Mouse (Mus musculus) telencephalon, adult 2 months (tissue): Measurements from ENCODE around the gene Xpr1.

Experiments used
- DNase-seq: peaks from one replicate; pipeline ENCODE4 v3.0.0-alpha.2; 2011; ENCODE audit warnings: low read depth, low spot score

Gene Xpr1

GRCm38 (mm10) chr1:155232786-155233185 is 184.4 kb downstream of the Xpr1 start:
- no peak for DNase-seq

DNA sequence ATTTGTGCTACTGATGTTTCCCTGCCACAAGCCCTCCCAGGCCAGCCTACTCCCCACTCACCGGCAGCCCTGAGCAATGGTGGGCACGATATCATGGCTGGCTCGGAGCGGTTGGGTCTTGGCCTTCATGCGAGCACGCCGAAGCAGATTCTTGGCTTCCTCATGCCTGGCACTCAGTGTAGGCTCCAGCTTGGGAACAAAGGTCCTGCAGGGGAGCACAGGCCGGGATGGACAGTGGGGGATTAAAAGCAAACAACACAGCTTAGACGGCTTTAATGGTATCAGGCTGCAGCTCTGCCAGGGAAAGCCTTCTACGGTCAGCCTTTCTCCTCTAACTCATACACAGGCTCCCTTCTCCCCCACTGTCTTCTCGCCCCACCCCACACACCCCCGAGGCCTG is 184.8 kb downstream of the Xpr1 start:
- DNase-seq = no peak

- peak; percentile 86 for DNase-seq
Observed at GRCm38 (mm10) chr1:155229464-155230411, 187.5 kb downstream of the Xpr1 start.
